In genomic region chrX:18187203-18187602, GRCm38 (mm10) we compare ENCODE assay signal across 31 mouse cellular contexts. TPM values are rescaled to one million over a fixed set of nuclear protein-coding genes. Genes with fewer than 3 reads are reported as not detected.
DNase-seq lines count a peak whose midpoint lies in the region; ATAC-seq and TF ChIP-seq lines count a peak whose summit lies in the region.
"Had no signal": no experiment of that assay in that cellular context is flagged by ENCODE, and none has a peak within 500 bp of the region (broad histone marks: within the 10 kb centered on the region; RNA-seq: fewer than 3 reads in every experiment).

No protein-coding gene starts in this region.

- no peaks in the 10 kb centered on the region for H3K27me3 ChIP-seq in cerebellum, adult 2 months (ENCODE audit: control insufficient read depth, insufficient read depth, low read length)
- H3K27me3 ChIP-seq: embryonic facial prominence, embryonic 13.5 days; hindbrain, embryonic 15.5 days; liver, embryonic 15.5 days; lung, embryonic 15.5 days had no signal

- peaks cover 15% of the 10 kb centered on the region; the same call in 1 of the 2 replicates for H3K4me1 ChIP-seq in bone marrow macrophage, adult 2 months (ENCODE audit: control insufficient read depth, insufficient read depth, low read length)
- H3K4me1 ChIP-seq in cerebellum, adult 2 months (ENCODE audit: control insufficient read depth, insufficient read depth, low read length) = no peaks in the 10 kb centered on the region; the same call in 1 of the 2 replicates
- H3K4me1 ChIP-seq: embryonic facial prominence, embryonic 13.5 days; hindbrain, embryonic 15.5 days; limb, embryonic 10.5 days; lung, embryonic 15.5 days had no signal

- no peak overlapping the region for H3K4me3 ChIP-seq in bone marrow macrophage, adult 2 months (ENCODE audit: insufficient read depth, low read length)
- no peak overlapping the region for H3K4me3 ChIP-seq in cerebellum, adult 2 months (replicated peaks; ENCODE audit: insufficient read depth, low read depth, low read length)
- H3K4me3 ChIP-seq: embryonic facial prominence, embryonic 13.5 days; erythroblast, embryonic 14.5 days; hindbrain, embryonic 15.5 days; limb, embryonic 10.5 days; liver, embryonic 15.5 days; lung, embryonic 15.5 days had no signal

- intact Hi-C loops in heart, postnatal 25 days (cut with DNase I) = no loop called here

- DNase-seq in heart, adult 9 months (ENCODE audit: low spot score in 2 of 2) = peak; percentile 2 to 12
- no peak for DNase-seq in heart, postnatal 25 days (ENCODE audit: low spot score)
- DNase-seq in kidney, postnatal 4 days = no peak
- DNase-seq in cerebellum, adult 2 months = no peak
- no peak for DNase-seq in layer of hippocampus, postnatal 25 days (ENCODE audit: extremely low spot score in 1 of 2, low spot score in 1 of 2)
- DNase-seq: adrenal gland, postnatal 25 days; cerebellum, adult 11 months; cerebellum, postnatal 14 days; gastrocnemius, postnatal 36 days; heart, postnatal 36 days; kidney, adult 2 months; liver; lung, postnatal 36 days; right cerebral cortex, postnatal 25 days had no signal

- TF ChIP-seq CTCF in bone marrow macrophage, adult 2 months (IDR thresholded peaks at IDR 0.05; ENCODE audit: low read depth, low read length) = no peak
- TF ChIP-seq CTCF in cerebellum, adult 2 months (IDR thresholded peaks at IDR 0.05; ENCODE audit: borderline replicate concordance, insufficient read depth, low read depth, low read length) = no peak

- TF ChIP-seq POLR2A in bone marrow macrophage, adult 2 months (IDR thresholded peaks at IDR 0.05; ENCODE audit: borderline replicate concordance, low read depth, low read length) = no peak
- no peak for TF ChIP-seq POLR2A in cerebellum, adult 2 months (IDR thresholded peaks at IDR 0.05; ENCODE audit: borderline replicate concordance, insufficient read depth, low read length)

- ATAC-seq in CD4-positive, CD25-positive, alpha-beta regulatory T cell, adult 4 months = peak; percentile 18
- peak; percentile 92 for ATAC-seq in megakaryocyte progenitor cell, adult 5-6 weeks (replicated peaks; ENCODE audit: poor library complexity)
- ATAC-seq: forebrain, embryonic 14.5 days had no signal

- peak overlapping the region; percentile 72 for H3K27ac ChIP-seq in bone marrow macrophage, adult 2 months (ENCODE audit: insufficient read depth, low read depth, low read length)
- no peak overlapping the region for H3K27ac ChIP-seq in cerebellum, adult 2 months (ENCODE audit: insufficient read depth, low read length)
- H3K27ac ChIP-seq: embryonic facial prominence, embryonic 13.5 days; hindbrain, embryonic 15.5 days; kidney, postnatal 0 days; limb, embryonic 10.5 days; liver, embryonic 15.5 days; lung, embryonic 15.5 days had no signal

RNA-seq across cellular contexts. Expression of gene Kdm6a, which starts 24.8 kb away (rescaled TPM):
- 10 to 100 TPM; 21.0 to 44.7 TPM for total RNA-seq in heart, postnatal 25 days (2021)
- 10 to 100 TPM; 26.8 to 29.1 TPM for polyA plus RNA-seq in CD4-positive, CD25-positive, alpha-beta regulatory T cell, adult 4 months (2017; shearing (Covaris generic))
- polyA plus RNA-seq in bone marrow macrophage, adult 2 months (2012; ENCODE audit: insufficient read depth, insufficient read length, missing spikeins) = 39.9 and 40.8 TPM in 2 replicates
- 45.1 and 47.5 TPM in 2 replicates for total RNA-seq in megakaryocyte progenitor cell, adult 5-6 weeks (2015)
- total RNA-seq in megakaryocyte progenitor cell, adult 5-6 weeks (2017) = 36.9 and 39.8 TPM in 2 replicates
- polyA plus RNA-seq in cerebellum, adult 2 months (2012; rRNA removed) = 23.4 and 44.0 TPM in 2 replicates
- total RNA-seq in layer of hippocampus, postnatal 25 days (2021) = 10 to 100 TPM; 41.4 to 47.9 TPM

RNA-seq across cellular contexts. Expression of gene Dusp21, which starts 41.5 kb away (rescaled TPM):
- total RNA-seq in heart, postnatal 25 days (2021) = not detected
- not detected for polyA plus RNA-seq in CD4-positive, CD25-positive, alpha-beta regulatory T cell, adult 4 months (2017; shearing (Covaris generic))
- polyA plus RNA-seq in bone marrow macrophage, adult 2 months (2012; ENCODE audit: insufficient read depth, insufficient read length, missing spikeins) = not detected in 2 replicates
- total RNA-seq in megakaryocyte progenitor cell, adult 5-6 weeks (2015) = not detected in 2 replicates
- not detected in 2 replicates for total RNA-seq in megakaryocyte progenitor cell, adult 5-6 weeks (2017)
- not detected in 2 replicates for polyA plus RNA-seq in cerebellum, adult 2 months (2012; rRNA removed)
- not detected for total RNA-seq in layer of hippocampus, postnatal 25 days (2021)
- total RNA-seq: adrenal gland, postnatal 25 days; gastrocnemius, postnatal 36 days; heart, postnatal 36 days; layer of hippocampus, adult 18-20 months; layer of hippocampus, postnatal 14 days had no signal
- polyA plus RNA-seq: embryonic facial prominence, embryonic 13.5 days; erythroblast, embryonic 14.5 days; forebrain, embryonic 14.5 days; heart, embryonic 11.5 days; hindbrain, embryonic 15.5 days; intestine, embryonic 14.5 days; kidney, adult 2 months; kidney, postnatal 0 days; limb, embryonic 10.5 days; liver, embryonic 15.5 days; lung, embryonic 15.5 days; midbrain, embryonic 11.5 days; urinary bladder, adult 2 months had no signal

Comparison
In these comparisons a context has a peak if more than half of its experiments do, and no peak if none do; other contexts are left out.
1. DNase-seq: peak in heart, adult 9 months (2 of 2); none in heart, postnatal 25 days (single experiment), kidney, postnatal 4 days (0 of 2), cerebellum, adult 2 months (0 of 2) and layer of hippocampus, postnatal 25 days (0 of 2).